Mouse (Mus musculus) erythroblast, embryonic 14.5 days (primary cell): Measurements from ENCODE around the gene Cacfd1.

Experiments
- GATA1 ChIP-seq: IDR thresholded peaks from 2 replicates; pipeline ENCODE4 v1.6.1; 2012; ENCODE audit warnings: low read length, inconsistent platforms, mixed read lengths
- TAL1 ChIP-seq: IDR thresholded peaks from 3 replicates; pipeline ENCODE4 v1.6.1; 2012; ENCODE audit warnings: low read length, inconsistent platforms, mixed read lengths

GRCm38 (mm10) chr2:27032361-27032760, 22.6 kb downstream of the Cacfd1 start:
- TF ChIP-seq TAL1: no peak
- TF ChIP-seq GATA1: no peak
